Mouse (Mus musculus): ENCODE data around the gene Vmp1. TPM values are rescaled to one million over a fixed set of nuclear protein-coding genes. Genes with fewer than 3 reads are reported as not detected.
A peak's percentile ranks its signal among the peaks of the same experiment; 100 is the strongest.

Vmp1 gene
- 122 and 123 TPM in 2 replicates for polyA plus RNA-seq (2015; fragmentation: Nextera tagmentation; extraction: Ambion mirVana)

DNA sequence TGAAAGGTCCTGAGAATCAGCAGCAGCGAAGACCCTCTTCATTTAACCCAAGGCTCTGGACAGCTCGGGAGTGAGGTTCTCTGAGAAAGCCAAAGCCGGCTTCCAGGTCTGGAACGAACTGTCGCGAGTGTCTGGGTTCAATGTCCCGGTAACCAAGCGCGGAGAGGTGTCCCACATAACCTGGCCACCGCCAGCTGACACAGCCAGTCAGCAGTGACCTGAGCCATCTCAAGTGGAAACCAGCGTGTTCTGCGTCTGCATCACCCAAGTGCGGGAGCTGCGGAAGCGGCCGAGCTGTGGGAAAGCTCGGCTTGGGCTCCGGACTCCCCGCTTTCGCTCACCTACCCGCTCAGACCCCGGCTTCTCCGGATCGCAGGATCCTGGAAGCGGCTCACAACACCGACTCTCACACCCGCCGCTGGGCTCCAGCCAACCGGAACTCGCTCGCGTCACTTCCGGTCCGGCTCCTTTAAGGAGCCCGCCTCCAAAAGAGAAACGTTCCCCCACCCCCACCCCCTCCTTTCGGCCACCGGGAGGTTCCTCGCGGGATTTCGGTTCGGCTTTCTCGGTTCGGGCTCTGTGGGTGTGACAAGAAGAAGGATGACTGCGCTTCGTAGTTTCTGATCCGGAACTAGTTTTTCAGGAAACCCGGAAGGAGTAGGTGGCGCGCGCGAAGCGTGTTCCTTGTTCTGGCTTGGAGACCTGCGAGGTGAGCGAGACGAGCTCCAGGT lies at the start of gene Vmp1, which contains the start of gene Ptrh2:
TSS of gene Vmp1 (minus strand) at position 442 of the 731 bp plus-strand sequence.
TSS of gene Ptrh2 (plus strand) at position 591 of the 731 bp plus-strand sequence.
- Histone ChIP-seq H3K27me3 (replicated peaks; ENCODE audit: control insufficient read depth, insufficient read depth, low read length) (no peaks in the 10 kb centered on the region), H3K36me3 (ENCODE audit: control insufficient read depth, insufficient read depth, low read length) (peaks cover 3% of the 10 kb centered on the region), H3K4me3 (ENCODE audit: low read length) (peak within 1 kb of the TSS; percentile 97), H3K9me3 (ENCODE audit: control insufficient read depth, low read length) (no peaks in the 10 kb centered on the region), H3K9ac (ENCODE audit: low read depth, low read length) (peak within 1 kb of the TSS; percentile 91), H3K4me2 (ENCODE audit: low read length) (peak within 1 kb of the TSS; percentile 88), H3K27ac (ENCODE audit: low read depth, low read length) (peak within 1 kb of the TSS; percentile 89), H3K4me1 (ENCODE audit: control insufficient read depth, insufficient read depth, low read depth, low read length) (peaks cover 21% of the 10 kb centered on the region)
- peak; percentile 96 for ATAC-seq
- WGBS: under 1% methylated on average over 52 of the region's 56 CpGs

- Histone ChIP-seq H3K9me3 (ENCODE audit: control insufficient read depth, low read length) (no peaks in the 10 kb centered on the region), H3K36me3 (ENCODE audit: control insufficient read depth, insufficient read depth, low read length) (peaks cover 16% of the 10 kb centered on the region; the same call in 1 of the 2 replicates)
- 85% methylated on average over 2 of the region's 2 CpGs for WGBS
Observed at GRCm38 (mm10) chr11:86731443-86731842, 47.8 kb upstream of the Vmp1 start.

GRCm38 (mm10) chr11:86725607-86726006 lies 42.0 kb upstream of the Vmp1 start:
- Histone ChIP-seq H3K4me3 (ENCODE audit: low read length) (no peak overlapping the region), H3K4me1 (ENCODE audit: control insufficient read depth, insufficient read depth, low read depth, low read length) (no peaks in the 10 kb centered on the region), H3K4me2 (ENCODE audit: low read length) (no peak overlapping the region), H3K36me3 (ENCODE audit: control insufficient read depth, insufficient read depth, low read length) (peaks cover 28% of the 10 kb centered on the region), H3K27me3 (replicated peaks; ENCODE audit: control insufficient read depth, insufficient read depth, low read length) (no peaks in the 10 kb centered on the region), H3K9ac (ENCODE audit: low read depth, low read length) (no peak overlapping the region), H3K27ac (ENCODE audit: low read depth, low read length) (no peak overlapping the region), H3K9me3 (ENCODE audit: control insufficient read depth, low read length) (no peaks in the 10 kb centered on the region)
- ATAC-seq: no peak

More at GRCm38 (mm10) chr11:86731443-86731842, 47.8 kb upstream of the Vmp1 start:
- no peak overlapping the region for H3K4me3 ChIP-seq (ENCODE audit: low read length)
- H3K4me2 ChIP-seq (ENCODE audit: low read length): no peak overlapping the region
- no peak overlapping the region for H3K9ac ChIP-seq (ENCODE audit: low read depth, low read length)
- H3K27ac ChIP-seq (ENCODE audit: low read depth, low read length): no peak overlapping the region
- H3K4me1 ChIP-seq (ENCODE audit: control insufficient read depth, insufficient read depth, low read depth, low read length): no peaks in the 10 kb centered on the region
- no peak for ATAC-seq
- no peaks in the 10 kb centered on the region for H3K27me3 ChIP-seq (replicated peaks; ENCODE audit: control insufficient read depth, insufficient read depth, low read length)

- WGBS: 94% methylated on average over 7 of the region's 7 CpGs
- ATAC-seq: no peak
Observed at GRCm38 (mm10) chr11:86724982-86725381, 41.3 kb upstream of the Vmp1 start.

GRCm38 (mm10) chr11:86724004-86724403 lies 40.4 kb upstream of the Vmp1 start:
- H3K4me3 ChIP-seq (ENCODE audit: low read length): no peak overlapping the region
- no peaks in the 10 kb centered on the region for H3K4me1 ChIP-seq (ENCODE audit: control insufficient read depth, insufficient read depth, low read depth, low read length)
- H3K27me3 ChIP-seq (replicated peaks; ENCODE audit: control insufficient read depth, insufficient read depth, low read length): no peaks in the 10 kb centered on the region
- H3K9me3 ChIP-seq (ENCODE audit: control insufficient read depth, low read length): no peaks in the 10 kb centered on the region
- peaks cover 32% of the 10 kb centered on the region for H3K36me3 ChIP-seq (ENCODE audit: control insufficient read depth, insufficient read depth, low read length)
- H3K27ac ChIP-seq (ENCODE audit: low read depth, low read length): no peak overlapping the region
- ATAC-seq: no peak
- whole genome bisulfite sequencing: 93% methylated on average over 3 of the region's 3 CpGs
- H3K9ac ChIP-seq (ENCODE audit: low read depth, low read length): no peak overlapping the region
- H3K4me2 ChIP-seq (ENCODE audit: low read length): no peak overlapping the region

More at GRCm38 (mm10) chr11:86724982-86725381, 41.3 kb upstream of the Vmp1 start:
- Histone ChIP-seq H3K9ac (ENCODE audit: low read depth, low read length) (no peak overlapping the region), H3K4me3 (ENCODE audit: low read length) (no peak overlapping the region), H3K9me3 (ENCODE audit: control insufficient read depth, low read length) (no peaks in the 10 kb centered on the region), H3K4me1 (ENCODE audit: control insufficient read depth, insufficient read depth, low read depth, low read length) (no peaks in the 10 kb centered on the region), H3K27me3 (replicated peaks; ENCODE audit: control insufficient read depth, insufficient read depth, low read length) (no peaks in the 10 kb centered on the region), H3K27ac (ENCODE audit: low read depth, low read length) (no peak overlapping the region), H3K36me3 (ENCODE audit: control insufficient read depth, insufficient read depth, low read length) (peaks cover 31% of the 10 kb centered on the region), H3K4me2 (ENCODE audit: low read length) (no peak overlapping the region)

GRCm38 (mm10) chr11:86719390-86719789 lies 35.8 kb upstream of the Vmp1 start:
- peaks cover 33% of the 10 kb centered on the region for H3K36me3 ChIP-seq (ENCODE audit: control insufficient read depth, insufficient read depth, low read length)
- no peaks in the 10 kb centered on the region for H3K27me3 ChIP-seq (replicated peaks; ENCODE audit: control insufficient read depth, insufficient read depth, low read length)
- H3K4me1 ChIP-seq (ENCODE audit: control insufficient read depth, insufficient read depth, low read depth, low read length): no peaks in the 10 kb centered on the region
- H3K9me3 ChIP-seq (ENCODE audit: control insufficient read depth, low read length): no peaks in the 10 kb centered on the region
- H3K4me3 ChIP-seq (ENCODE audit: low read length): no peak overlapping the region
- H3K4me2 ChIP-seq (ENCODE audit: low read length): no peak overlapping the region
- H3K27ac ChIP-seq (ENCODE audit: low read depth, low read length): no peak overlapping the region
- no peak for ATAC-seq
- 94% methylated on average over 8 of the region's 8 CpGs for WGBS
- H3K9ac ChIP-seq (ENCODE audit: low read depth, low read length): no peak overlapping the region

GRCm38 (mm10) chr11:86718369-86718768 lies 34.7 kb upstream of the Vmp1 start:
- H3K4me2 ChIP-seq (ENCODE audit: low read length): no peak overlapping the region
- H3K9ac ChIP-seq (ENCODE audit: low read depth, low read length): no peak overlapping the region
- H3K4me1 ChIP-seq (ENCODE audit: control insufficient read depth, insufficient read depth, low read depth, low read length): no peaks in the 10 kb centered on the region
- H3K27me3 ChIP-seq (replicated peaks; ENCODE audit: control insufficient read depth, insufficient read depth, low read length): no peaks in the 10 kb centered on the region
- H3K4me3 ChIP-seq (ENCODE audit: low read length): no peak overlapping the region
- WGBS: 96% methylated on average over 3 of the region's 3 CpGs
- peaks cover 31% of the 10 kb centered on the region for H3K36me3 ChIP-seq (ENCODE audit: control insufficient read depth, insufficient read depth, low read length)
- no peaks in the 10 kb centered on the region for H3K9me3 ChIP-seq (ENCODE audit: control insufficient read depth, low read length)
- ATAC-seq: no peak
- H3K27ac ChIP-seq (ENCODE audit: low read depth, low read length): no peak overlapping the region

DNA sequence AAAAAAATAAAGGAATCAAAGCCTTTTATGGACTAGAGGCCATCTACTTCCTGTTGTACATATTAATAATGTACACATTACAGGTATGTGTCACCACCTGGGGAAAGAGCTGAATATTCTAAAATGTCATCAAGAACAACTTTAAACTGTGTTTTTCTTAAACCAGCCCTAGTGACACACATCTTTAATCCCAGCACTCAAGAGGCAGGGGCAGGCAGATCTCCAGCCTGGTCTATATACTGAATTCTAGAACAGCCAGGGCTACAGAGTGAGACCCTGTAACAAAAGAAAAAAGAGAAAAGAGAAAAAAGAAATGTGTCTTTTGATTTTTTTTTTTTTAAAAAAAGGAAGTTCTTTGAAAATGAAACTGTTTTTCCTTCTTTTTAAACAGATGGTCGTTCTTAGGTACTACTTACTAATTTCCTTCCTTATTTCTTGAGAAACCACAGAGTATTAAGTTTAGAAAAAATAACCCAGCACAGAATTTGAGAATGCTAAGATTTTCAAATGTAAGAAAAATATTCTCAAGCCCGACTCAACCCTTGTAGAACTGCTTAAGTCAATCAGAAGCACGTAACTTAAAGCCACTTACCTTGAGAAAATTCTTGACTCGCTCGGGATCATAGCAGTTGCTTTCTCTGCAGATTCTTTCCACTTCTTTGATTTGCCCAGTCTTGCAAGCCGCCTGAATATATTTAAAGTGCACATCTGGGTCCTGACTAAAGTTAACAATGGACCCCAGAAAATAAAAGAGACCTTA lies 33.9 kb upstream of the Vmp1 start:
- ATAC-seq: no peak
- no peak overlapping the region for H3K4me3 ChIP-seq (ENCODE audit: low read length)
- no peaks in the 10 kb centered on the region for H3K27me3 ChIP-seq (replicated peaks; ENCODE audit: control insufficient read depth, insufficient read depth, low read length)
- 89% methylated on average over 6 of the region's 6 CpGs for WGBS
- H3K4me2 ChIP-seq (ENCODE audit: low read length): no peak overlapping the region
- no peak overlapping the region for H3K9ac ChIP-seq (ENCODE audit: low read depth, low read length)
- H3K4me1 ChIP-seq (ENCODE audit: control insufficient read depth, insufficient read depth, low read depth, low read length): no peaks in the 10 kb centered on the region
- no peaks in the 10 kb centered on the region for H3K9me3 ChIP-seq (ENCODE audit: control insufficient read depth, low read length)
- H3K36me3 ChIP-seq (ENCODE audit: control insufficient read depth, insufficient read depth, low read length): peaks cover 31% of the 10 kb centered on the region
- H3K27ac ChIP-seq (ENCODE audit: low read depth, low read length): no peak overlapping the region

GRCm38 (mm10) chr11:86714606-86715005 lies 31.0 kb upstream of the Vmp1 start:
- no peak overlapping the region for H3K9ac ChIP-seq (ENCODE audit: low read depth, low read length)
- H3K36me3 ChIP-seq (ENCODE audit: control insufficient read depth, insufficient read depth, low read length): peaks cover 28% of the 10 kb centered on the region
- H3K4me3 ChIP-seq (ENCODE audit: low read length): no peak overlapping the region
- no peak for ATAC-seq
- H3K27ac ChIP-seq (ENCODE audit: low read depth, low read length): no peak overlapping the region
- H3K27me3 ChIP-seq (replicated peaks; ENCODE audit: control insufficient read depth, insufficient read depth, low read length): no peaks in the 10 kb centered on the region
- no peaks in the 10 kb centered on the region for H3K4me1 ChIP-seq (ENCODE audit: control insufficient read depth, insufficient read depth, low read depth, low read length)
- H3K9me3 ChIP-seq (ENCODE audit: control insufficient read depth, low read length): no peaks in the 10 kb centered on the region
- no peak overlapping the region for H3K4me2 ChIP-seq (ENCODE audit: low read length)
